Mouse (Mus musculus) C2C12 (cell line): Measurements from ENCODE around the gene Dock2.

Experiments
- CTCF ChIP-seq: IDR thresholded peaks from one replicate; pipeline ENCODE4 v1.5.1; 2011; ENCODE audit not compliant: control insufficient read depth, insufficient read depth, insufficient read length
- MAX ChIP-seq: IDR thresholded peaks from one replicate; pipeline ENCODE4 v1.6.1; 2011; ENCODE audit warnings: mild to moderate bottlenecking, control low read depth
- MYOD1 ChIP-seq: IDR thresholded peaks from one replicate; pipeline ENCODE4 v1.6.1; 2011; ENCODE audit warnings: low read depth; ENCODE audit not compliant: control insufficient read depth, insufficient read length
- USF1 ChIP-seq: IDR thresholded peaks from one replicate; pipeline ENCODE4 v1.6.1; 2011; ENCODE audit warnings: low read depth, mild to moderate bottlenecking, control low read depth, moderate library complexity

- TF ChIP-seq MYOD1 (no peak), CTCF (no peak), MAX (no peak), USF1 (no peak)
Observed at GRCm38 (mm10) chr11:34796097-34796496, 12.4 kb upstream of the Dock2 start.
